Mouse (Mus musculus) E14TG2a.4 (cell line): ENCODE results near the gene Ehf.

Experiments used
- CTCF ChIP-seq: conservative IDR thresholded peaks from 2 replicates; pipeline ENCODE4 v1.5.1; 2014; ENCODE audit warnings: low read length
- NANOG ChIP-seq: IDR thresholded peaks from 2 replicates; pipeline ENCODE4 v1.6.1; 2014; ENCODE audit warnings: borderline replicate concordance, low read length, mixed read lengths

DNA sequence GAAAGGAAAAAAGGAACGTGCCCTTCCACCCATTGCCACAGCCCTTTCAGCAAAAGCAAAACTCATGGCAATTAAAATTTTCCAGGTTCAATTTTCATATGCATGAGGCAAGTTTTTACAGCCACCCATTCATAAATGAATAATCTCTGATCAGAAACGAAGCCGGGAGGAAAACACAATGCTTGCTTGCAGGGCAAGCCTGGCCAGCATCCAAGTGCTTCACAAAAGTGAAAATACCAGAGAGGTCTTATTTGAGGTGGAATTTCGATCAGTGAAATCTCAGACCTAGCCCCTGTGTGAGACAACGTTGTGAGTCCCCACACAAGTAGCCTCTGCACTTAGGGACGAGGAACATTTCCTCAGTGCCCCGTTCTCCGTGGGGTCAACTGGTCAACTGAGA is 19.3 kb downstream of the Ehf start:
- no peak for TF ChIP-seq CTCF
- TF ChIP-seq NANOG = no peak
